Mouse (Mus musculus) T-helper 1 cell (primary cell): ENCODE data around the gene Cep112.

Experiments used
- in situ Hi-C: fragments of 300-600 bp; cut with MboI, MseI; formaldehyde crosslinking; loops from one replicate; pipeline ENCODE4 v1.15.1; 2025; ENCODE audit warnings: high pct_unique_total_duplicates

The Cep112 gene

DNA sequence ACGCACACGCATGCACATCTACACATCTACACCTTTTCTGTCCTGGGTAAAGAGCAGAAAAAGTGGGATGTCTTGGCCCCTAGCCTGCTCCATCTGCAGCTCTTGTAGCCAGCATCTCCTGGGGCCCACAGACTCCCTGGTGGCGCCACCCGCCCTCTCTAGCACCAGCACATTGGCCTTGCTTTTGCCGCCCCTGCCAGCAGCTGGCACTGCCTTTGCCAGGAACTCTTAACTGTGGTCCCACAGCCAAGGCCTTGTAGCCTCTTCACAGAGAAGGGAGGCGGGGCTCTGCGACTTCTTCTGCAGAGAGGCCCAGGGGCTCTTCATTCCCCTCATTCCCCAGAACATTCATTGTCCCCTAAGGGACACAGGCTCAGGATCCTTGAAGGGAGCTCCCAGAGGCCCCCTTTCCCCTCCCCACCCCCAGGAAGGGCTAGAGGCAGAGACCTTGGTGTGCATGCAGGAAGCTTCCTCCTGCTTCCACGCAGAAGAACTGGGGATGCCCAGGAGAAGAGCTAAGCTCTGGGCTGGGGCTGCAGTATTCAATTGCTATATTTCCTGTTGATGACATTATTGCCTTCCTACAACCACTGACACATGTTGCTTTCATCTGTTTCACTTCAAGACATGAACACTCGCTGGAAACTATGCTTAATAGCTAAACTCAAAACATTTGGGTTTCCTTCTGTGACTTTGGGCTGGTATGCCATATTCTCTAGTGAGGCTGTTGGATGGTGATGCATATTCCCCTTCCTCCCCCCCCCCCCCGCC, 475.9 kb downstream of the Cep112 start:
- in situ Hi-C loops: loop anchor here (25.0 kb wide), 1 partner anchor 536 kb away; the partner anchor contains the start of gene Amz2

DNA sequence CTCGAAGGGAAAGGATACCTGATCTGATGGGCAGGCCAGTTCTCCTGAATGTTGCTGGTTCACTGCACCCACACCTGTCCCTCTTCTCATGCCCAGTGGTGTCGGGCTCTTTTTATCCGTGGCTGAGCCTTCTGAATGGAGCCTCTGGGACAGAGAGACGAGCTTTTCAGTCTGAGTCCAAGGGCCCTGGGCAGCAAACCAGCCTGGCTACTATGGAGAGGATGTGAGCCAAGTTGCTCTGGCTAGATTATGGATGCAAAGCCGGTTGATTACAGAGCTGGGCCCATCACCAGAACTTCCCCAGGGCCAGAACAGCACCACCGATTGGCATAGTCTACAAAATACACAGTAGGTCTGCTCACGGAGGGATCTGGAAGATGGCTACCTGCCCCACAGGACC, 476.7 kb downstream of the Cep112 start:
- in situ Hi-C loops: loop anchor here (25.0 kb wide), 1 partner anchor 536 kb away; the partner anchor contains the start of gene Amz2

DNA sequence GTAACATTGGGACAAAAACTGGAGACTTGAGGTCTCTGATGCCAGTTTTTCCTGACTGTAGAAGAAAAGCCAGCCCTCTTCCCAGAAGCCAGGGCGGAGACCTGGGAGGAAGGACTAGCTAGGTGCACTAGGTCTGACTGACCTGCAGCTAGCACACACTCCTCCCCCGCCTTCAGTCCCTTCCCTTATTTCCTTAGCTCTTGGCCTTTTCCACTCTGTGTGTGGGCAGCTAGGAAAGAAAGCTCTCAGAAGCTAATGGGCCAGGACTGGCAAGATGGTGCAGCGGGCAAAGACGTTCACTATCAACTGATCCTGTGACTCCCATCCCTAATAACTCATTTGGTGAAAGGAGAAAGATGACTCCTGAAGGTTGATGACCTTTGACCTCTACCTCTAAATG, 477.3 kb downstream of the Cep112 start:
- in situ Hi-C loops: loop anchor here (25.0 kb wide), 1 partner anchor 535 kb away; the partner anchor contains the start of gene Amz2

DNA sequence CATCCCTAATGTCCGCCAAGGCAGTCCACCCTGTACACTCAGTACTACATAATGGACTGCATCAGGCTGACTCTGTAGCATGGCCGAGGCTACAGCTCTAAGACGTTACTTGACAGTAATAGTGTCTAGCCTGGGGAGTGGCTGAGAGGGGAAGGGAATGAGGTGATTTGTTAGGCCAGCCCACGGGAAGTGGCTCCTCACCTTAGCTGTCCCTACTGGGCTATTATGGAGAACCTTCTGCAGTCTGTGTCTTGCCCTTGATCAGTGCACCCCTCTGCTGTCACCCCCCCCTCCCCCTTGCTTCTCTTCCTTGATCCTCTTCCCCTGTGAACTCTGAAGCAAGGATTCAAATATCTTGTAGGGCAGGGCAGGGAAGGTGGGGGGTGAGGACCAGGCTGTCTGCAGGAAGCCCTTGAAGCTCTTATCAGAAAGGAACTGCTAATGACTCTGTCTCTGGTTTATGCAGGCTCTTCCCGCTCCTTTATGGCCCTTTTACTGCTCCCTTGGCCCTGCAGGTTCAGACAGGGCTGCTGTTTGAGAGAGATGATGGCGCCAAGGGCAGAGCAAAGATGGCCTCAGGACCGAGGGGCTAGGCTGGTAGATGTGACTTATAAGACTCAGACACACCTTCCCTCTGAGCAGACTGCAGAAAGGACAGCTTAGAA, 481.7 kb downstream of the Cep112 start:
- in situ Hi-C loops: loop anchor here (25.0 kb wide), 1 partner anchor 531 kb away; the partner anchor contains the start of gene Amz2

DNA sequence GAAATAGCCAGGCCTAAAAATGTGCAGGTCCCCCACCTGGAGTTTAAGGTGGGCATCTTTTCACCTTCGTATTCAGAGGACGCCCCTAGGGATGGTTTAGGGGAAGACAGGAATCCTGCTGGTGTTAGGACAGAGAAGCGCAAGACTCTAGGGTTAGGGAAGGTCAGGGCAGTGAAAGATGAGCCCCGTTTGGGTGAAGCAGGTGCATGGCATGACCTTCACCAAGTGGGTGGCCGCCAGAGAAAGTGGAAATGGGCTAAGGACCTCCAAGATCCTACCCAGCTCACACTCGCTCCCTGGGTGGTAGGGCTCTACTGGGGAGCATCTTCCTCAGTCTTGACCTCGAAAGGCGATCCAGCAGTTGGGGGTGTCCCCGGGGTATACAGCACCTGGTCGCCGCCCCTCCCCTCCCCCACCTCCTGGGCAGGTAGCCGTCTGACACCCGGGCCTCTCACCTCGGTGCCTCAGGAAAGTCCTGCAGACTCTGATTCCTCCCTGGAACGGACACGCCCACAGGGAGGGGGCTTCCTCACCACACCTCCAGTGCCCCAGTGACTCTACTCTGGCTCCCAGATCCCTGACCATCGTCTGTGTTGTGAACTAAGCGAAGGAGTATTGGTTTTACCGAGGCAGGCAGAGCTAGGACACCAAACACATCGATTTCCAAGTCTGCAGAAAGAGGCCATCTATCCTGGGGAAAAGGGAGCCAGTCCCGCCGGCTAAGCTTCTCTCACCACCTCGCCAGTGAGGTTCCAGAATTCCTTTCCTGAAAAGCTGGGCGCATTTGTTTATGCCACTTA, 484.6 kb downstream of the Cep112 start:
- in situ Hi-C loops: loop anchor here (25.0 kb wide), 1 partner anchor 528 kb away; the partner anchor contains the start of gene Amz2
